Mouse (Mus musculus): ENCODE data around the gene Kremen2. TPM values are rescaled to one million over a fixed set of nuclear protein-coding genes. Genes with fewer than 3 reads are reported as not detected.

Gene Kremen2
- polyA plus RNA-seq, 1 experiment = 0.96 TPM

DNA sequence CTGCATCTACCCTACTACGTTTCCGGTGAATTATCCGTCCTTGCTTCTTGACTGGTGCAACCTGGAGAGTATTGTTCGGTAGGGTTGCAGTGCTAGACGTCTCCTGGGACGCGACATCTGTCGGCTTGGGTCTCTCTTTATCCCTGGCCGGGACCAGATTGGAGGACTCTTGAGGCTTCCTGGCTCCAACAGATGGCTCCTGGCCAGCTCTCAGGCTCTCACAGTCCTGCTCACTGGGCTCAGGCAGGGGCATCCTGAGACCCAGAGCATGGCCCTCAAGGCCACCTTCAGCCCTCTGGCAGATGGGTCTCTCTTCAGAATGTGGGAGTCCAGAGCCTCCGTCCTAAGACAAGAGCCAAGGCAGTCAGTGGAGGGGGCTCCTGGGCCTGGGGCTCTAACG, 17.3 kb upstream of the Kremen2 start:
- Histone ChIP-seq H3K4me1 (ENCODE audit: control insufficient read depth, insufficient read depth, low read length) (no peaks in the 10 kb centered on the region), H3K4me3 (ENCODE audit: insufficient read depth, low read length) (no peak overlapping the region), H3K27ac (ENCODE audit: insufficient read depth, low read length) (no peak overlapping the region)
- TF ChIP-seq CTCF (IDR thresholded peaks at IDR 0.05; ENCODE audit: extremely low read depth, insufficient read depth, low read length) (no peak), POLR2A (IDR thresholded peaks at IDR 0.05; ENCODE audit: extremely low read depth, insufficient read depth, low read length) (no peak)

DNA sequence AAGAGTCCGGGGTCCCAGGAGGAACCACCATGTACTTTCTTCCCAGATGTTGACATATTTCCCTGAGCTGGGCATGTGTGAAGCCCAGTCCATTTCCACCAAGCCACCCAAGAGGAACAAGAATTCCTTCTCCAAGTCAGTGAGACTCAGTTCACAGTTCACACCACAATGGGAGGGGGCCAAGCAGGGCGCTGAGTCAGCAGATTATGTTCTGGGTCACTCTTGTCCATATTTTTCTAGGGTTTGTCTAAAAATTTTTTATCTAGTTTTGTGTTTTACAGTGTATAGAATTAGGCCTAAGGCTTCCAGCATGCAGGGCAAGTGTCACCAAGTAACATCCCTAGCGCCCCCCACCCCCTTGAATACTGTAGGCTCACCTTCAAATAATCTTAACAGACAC, 15.5 kb upstream of the Kremen2 start:
- H3K27ac ChIP-seq (ENCODE audit: insufficient read depth, low read length) = no peak overlapping the region
- no peaks in the 10 kb centered on the region for H3K4me1 ChIP-seq (ENCODE audit: control insufficient read depth, insufficient read depth, low read length)
- no peak for TF ChIP-seq POLR2A (IDR thresholded peaks at IDR 0.05; ENCODE audit: extremely low read depth, insufficient read depth, low read length)
- no peak for TF ChIP-seq CTCF (IDR thresholded peaks at IDR 0.05; ENCODE audit: extremely low read depth, insufficient read depth, low read length)
- H3K4me3 ChIP-seq (ENCODE audit: insufficient read depth, low read length) = no peak overlapping the region

DNA sequence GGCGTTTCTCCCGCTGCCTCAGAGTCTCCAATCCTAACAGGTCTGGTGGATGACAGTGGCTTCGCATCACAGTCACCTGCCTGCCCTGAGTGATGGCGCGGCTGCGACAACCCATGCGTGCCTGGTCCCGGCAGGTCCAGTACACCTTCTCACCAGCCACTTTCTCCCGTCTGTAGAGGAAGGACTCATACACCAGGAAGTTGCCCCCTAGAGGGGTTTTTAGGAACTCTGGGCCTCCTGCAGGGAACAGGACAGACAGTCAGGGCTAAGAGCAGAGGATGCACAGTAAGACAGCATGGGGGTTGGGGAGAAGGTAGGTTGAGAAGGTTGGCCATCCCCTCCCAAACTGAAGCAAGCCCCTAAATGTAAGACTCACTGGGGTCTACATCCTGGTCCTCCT, 14.6 kb upstream of the Kremen2 start:
- Histone ChIP-seq H3K27ac (ENCODE audit: insufficient read depth, low read length) (no peak overlapping the region), H3K4me1 (ENCODE audit: control insufficient read depth, insufficient read depth, low read length) (no peaks in the 10 kb centered on the region), H3K4me3 (ENCODE audit: insufficient read depth, low read length) (no peak overlapping the region)
- TF ChIP-seq CTCF (IDR thresholded peaks at IDR 0.05; ENCODE audit: extremely low read depth, insufficient read depth, low read length) = no peak
- TF ChIP-seq POLR2A (IDR thresholded peaks at IDR 0.05; ENCODE audit: extremely low read depth, insufficient read depth, low read length) = no peak

DNA sequence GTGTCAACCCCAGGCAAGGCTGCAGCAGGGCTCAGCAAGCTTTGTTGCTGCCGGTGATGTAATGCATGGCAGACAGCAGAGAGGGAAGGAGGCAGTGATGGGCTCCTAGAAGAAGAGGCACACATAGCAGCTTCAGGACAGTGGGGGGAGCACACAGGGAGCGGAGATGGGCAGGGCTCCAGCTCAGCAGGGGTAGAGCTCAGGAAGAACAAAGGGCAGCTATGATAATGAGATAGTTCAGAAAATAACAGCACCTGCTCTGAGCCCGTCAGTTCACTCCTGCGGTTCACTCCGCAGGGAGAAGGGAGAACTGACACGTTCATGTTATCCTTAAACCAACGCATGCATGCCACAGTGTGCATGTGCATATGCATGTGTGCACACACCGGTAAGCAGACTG, 13.2 kb upstream of the Kremen2 start:
- Histone ChIP-seq H3K4me3 (ENCODE audit: insufficient read depth, low read length) (no peak overlapping the region), H3K27ac (ENCODE audit: insufficient read depth, low read length) (no peak overlapping the region), H3K4me1 (ENCODE audit: control insufficient read depth, insufficient read depth, low read length) (no peaks in the 10 kb centered on the region)
- TF ChIP-seq POLR2A (IDR thresholded peaks at IDR 0.05; ENCODE audit: extremely low read depth, insufficient read depth, low read length) (no peak), CTCF (IDR thresholded peaks at IDR 0.05; ENCODE audit: extremely low read depth, insufficient read depth, low read length) (no peak)

DNA sequence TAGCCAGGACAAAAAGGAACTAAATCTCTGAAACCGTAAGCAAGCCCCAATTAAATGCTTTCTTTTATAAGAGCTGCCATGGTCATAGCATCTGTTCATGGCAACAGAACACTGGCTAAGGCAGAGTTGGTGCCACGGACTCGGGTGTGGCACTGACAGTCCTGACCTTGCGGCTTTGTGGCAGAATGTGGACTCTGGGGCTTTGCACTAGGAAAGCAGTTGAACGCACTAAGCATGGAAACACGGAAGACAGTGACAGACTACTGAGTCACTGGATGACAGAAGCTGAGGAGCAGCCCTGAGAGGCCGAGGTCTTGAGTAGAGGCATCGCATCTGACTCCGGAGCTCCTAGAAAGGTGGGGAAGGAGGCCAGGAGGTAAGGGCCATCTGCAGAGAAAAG, 11.9 kb upstream of the Kremen2 start:
- no peaks in the 10 kb centered on the region for H3K4me1 ChIP-seq (ENCODE audit: control insufficient read depth, insufficient read depth, low read length)
- H3K27ac ChIP-seq (ENCODE audit: insufficient read depth, low read length) = no peak overlapping the region
- no peak overlapping the region for H3K4me3 ChIP-seq (ENCODE audit: insufficient read depth, low read length)
- no peak for TF ChIP-seq CTCF (IDR thresholded peaks at IDR 0.05; ENCODE audit: extremely low read depth, insufficient read depth, low read length)
- no peak for TF ChIP-seq POLR2A (IDR thresholded peaks at IDR 0.05; ENCODE audit: extremely low read depth, insufficient read depth, low read length)

DNA sequence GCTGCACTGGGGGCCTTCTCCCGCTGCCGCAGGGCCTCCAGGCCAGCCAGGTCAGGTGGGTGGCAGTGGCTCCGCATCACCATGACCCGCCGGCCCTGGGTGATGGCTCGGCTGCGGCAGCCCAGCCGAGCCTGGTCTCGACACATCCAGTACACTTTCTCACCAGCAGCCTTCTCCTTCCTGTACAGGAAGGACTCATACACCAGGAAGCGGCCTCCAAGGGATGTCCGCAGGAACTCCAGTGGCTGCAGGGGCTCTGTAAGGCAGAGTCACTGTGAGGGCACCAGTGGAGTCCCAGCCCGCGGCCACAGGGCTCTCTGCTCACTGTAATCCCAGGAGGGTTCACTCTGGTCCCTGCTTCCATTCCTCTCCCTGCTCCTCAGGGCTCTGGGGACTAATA, 10.1 kb upstream of the Kremen2 start:
- no peaks in the 10 kb centered on the region for H3K4me1 ChIP-seq (ENCODE audit: control insufficient read depth, insufficient read depth, low read length)
- no peak overlapping the region for H3K27ac ChIP-seq (ENCODE audit: insufficient read depth, low read length)
- TF ChIP-seq CTCF (IDR thresholded peaks at IDR 0.05; ENCODE audit: extremely low read depth, insufficient read depth, low read length) (no peak), POLR2A (IDR thresholded peaks at IDR 0.05; ENCODE audit: extremely low read depth, insufficient read depth, low read length) (no peak)
- no peak overlapping the region for H3K4me3 ChIP-seq (ENCODE audit: insufficient read depth, low read length)

DNA sequence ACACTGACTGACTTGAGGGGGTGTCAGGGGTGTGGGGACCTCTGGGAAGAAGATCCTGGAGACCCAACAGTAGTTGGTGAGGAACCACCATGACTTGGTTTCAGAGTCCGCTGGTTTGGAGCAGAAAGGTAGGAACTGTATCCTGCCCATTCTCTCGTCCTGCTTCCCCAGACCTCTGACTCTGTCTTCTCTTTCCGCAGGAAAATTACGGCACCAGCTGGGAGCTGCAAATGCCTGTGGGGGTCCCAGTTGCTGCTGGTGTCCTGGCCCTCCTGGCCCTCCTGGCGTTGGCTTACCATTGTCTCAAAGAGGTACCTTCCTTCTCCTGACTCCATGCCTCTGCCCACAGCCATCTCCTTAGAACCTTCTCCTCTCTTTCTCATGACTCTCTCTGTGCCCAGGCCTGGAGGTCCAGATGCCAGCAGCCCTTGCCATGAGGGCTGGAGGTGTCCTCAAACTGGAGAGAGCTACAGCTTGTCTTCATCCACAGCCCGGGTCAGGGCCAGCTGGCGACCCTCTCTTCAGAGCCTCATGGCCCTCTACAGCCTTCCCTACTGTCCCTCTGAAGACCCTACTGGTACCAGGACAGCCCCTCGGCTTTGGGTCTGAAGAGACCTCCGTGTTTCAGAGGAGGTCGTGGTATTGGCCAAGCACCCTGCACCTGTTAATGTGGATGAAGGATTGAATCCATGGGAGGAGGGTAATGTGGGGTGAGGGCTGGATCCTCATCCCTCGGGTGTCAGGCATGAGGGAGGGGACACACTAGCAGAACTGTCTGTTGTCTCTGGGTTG, 4.0 kb upstream of the Kremen2 start:
- Histone ChIP-seq H3K4me1 (ENCODE audit: control insufficient read depth, insufficient read depth, low read length) (no peaks in the 10 kb centered on the region), H3K27ac (ENCODE audit: insufficient read depth, low read length) (no peak overlapping the region), H3K4me3 (ENCODE audit: insufficient read depth, low read length) (peak overlapping the region; percentile 8; the same call in 1 of the 2 replicates)
- TF ChIP-seq POLR2A (IDR thresholded peaks at IDR 0.05; ENCODE audit: extremely low read depth, insufficient read depth, low read length) = no peak

DNA sequence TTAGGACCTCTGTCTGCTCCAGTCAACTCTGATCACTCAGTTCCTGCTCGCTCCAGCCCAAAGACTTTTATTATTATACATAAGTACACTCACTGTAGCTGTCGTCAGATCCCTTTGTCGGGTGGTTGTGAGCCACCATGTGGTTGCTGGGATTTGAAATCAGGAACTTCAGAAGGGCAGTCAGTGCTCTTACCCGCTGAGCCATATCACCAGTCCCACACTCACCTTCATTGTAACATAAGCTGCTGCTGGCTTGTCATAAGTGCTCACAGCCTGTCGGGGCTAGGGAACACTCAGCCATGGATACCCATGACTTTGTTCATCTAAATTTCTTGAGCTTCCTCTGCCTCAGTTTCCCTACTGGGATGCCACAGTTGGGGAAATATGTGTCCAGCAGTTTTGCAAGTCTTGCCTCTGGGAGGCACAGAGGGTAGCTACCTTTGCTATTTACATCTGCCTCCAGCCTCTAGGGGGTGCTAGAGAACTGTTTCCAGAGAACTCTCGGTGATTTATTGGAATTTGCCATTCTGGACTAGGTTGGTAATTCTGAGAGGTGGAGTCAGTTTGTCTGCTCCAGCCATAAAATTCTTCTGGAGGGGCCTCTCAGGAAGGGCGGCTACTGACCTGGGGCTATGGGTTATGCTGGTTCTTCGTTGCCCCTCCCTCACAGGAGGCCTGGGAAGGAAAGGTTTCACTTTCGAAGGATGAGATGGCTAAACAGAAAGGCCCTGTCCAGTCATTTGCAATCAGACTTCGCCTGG, 3.2 kb upstream of the Kremen2 start:
- Histone ChIP-seq H3K27ac (ENCODE audit: insufficient read depth, low read length) (no peak overlapping the region), H3K4me3 (ENCODE audit: insufficient read depth, low read length) (peak overlapping the region; percentile 8; the same call in 1 of the 2 replicates), H3K4me1 (ENCODE audit: control insufficient read depth, insufficient read depth, low read length) (no peaks in the 10 kb centered on the region)
- TF ChIP-seq CTCF (IDR thresholded peaks at IDR 0.05; ENCODE audit: extremely low read depth, insufficient read depth, low read length) = peak; percentile 68
- TF ChIP-seq POLR2A (IDR thresholded peaks at IDR 0.05; ENCODE audit: extremely low read depth, insufficient read depth, low read length) = no peak

DNA sequence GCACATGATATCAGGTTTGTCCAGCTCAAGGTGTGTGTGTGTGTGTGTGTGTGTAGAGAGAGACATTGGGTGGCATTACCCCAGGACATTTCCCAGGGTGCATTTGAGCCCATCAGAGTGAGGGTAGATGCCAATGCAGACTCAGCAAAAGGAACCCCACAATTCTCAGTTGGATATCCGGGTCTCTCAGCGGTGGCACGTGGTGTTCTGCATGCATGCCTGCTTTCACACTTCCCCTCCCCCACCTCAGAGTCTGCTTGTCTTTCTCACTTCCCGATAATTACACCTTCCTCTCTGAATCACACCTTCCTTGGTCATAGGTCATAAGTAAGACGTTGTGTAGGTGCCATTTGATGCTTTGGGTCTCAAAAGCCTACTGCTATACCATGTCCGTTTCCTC, 2.4 kb upstream of the Kremen2 start:
- H3K4me3 ChIP-seq (ENCODE audit: insufficient read depth, low read length) = no peak overlapping the region
- no peak overlapping the region for H3K27ac ChIP-seq (ENCODE audit: insufficient read depth, low read length)
- TF ChIP-seq POLR2A (IDR thresholded peaks at IDR 0.05; ENCODE audit: extremely low read depth, insufficient read depth, low read length) (no peak), CTCF (IDR thresholded peaks at IDR 0.05; ENCODE audit: extremely low read depth, insufficient read depth, low read length) (no peak)
- no peaks in the 10 kb centered on the region for H3K4me1 ChIP-seq (ENCODE audit: control insufficient read depth, insufficient read depth, low read length)

DNA sequence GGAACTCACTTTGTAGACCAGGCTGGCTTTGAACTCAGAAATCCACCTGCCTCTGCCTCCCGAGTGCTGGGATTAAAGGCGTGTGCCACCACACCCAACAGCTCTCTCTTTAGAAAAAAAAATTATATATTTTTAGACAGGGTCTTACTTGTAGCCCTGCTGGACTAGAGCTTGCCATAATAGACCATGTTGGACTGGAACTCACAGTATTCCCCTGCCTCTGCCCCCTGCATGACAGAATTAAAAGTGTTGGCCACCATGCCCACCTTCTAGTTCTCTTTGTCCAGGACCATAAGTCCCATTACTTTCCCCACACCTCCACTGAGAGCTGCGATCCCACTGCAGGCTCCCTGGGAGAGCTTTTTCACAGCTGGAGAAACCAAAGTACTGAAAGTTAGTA, 1.8 kb upstream of the Kremen2 start:
- Histone ChIP-seq H3K4me1 (ENCODE audit: control insufficient read depth, insufficient read depth, low read length) (no peaks in the 10 kb centered on the region), H3K4me3 (ENCODE audit: insufficient read depth, low read length) (no peak overlapping the region)

More for the DNA sequence above, 1.8 kb upstream of the Kremen2 start:
- no peak for TF ChIP-seq POLR2A (IDR thresholded peaks at IDR 0.05; ENCODE audit: extremely low read depth, insufficient read depth, low read length)
- no peak for TF ChIP-seq CTCF (IDR thresholded peaks at IDR 0.05; ENCODE audit: extremely low read depth, insufficient read depth, low read length)
- no peak overlapping the region for H3K27ac ChIP-seq (ENCODE audit: insufficient read depth, low read length)

Data from cortical plate, adult 2 months (tissue).